Comparison of ENCODE assay signal across 20 mouse cellular contexts in genomic region chr16:70227601-70228226, GRCm38 (mm10).
DNase-seq lines count a peak whose midpoint lies in the region; ATAC-seq and TF ChIP-seq lines count a peak whose summit lies in the region.
"Had no signal": no experiment of that assay in that cellular context is flagged by ENCODE, and none has a peak within 500 bp of the region (broad histone marks: within the 10 kb centered on the region; RNA-seq: fewer than 3 reads in every experiment).

No protein-coding gene starts in this region.

- H3K4me3 ChIP-seq in kidney, adult 2 months (ENCODE audit: insufficient read depth, low read depth, low read length): no peak overlapping the region
- H3K4me3 ChIP-seq in embryonic facial prominence, embryonic 12.5 days: no peak overlapping the region
- H3K4me3 ChIP-seq in limb, embryonic 14.5 days (replicated peaks; ENCODE audit: low read length): no peak overlapping the region
- H3K4me3 ChIP-seq: heart, embryonic 13.5 days; liver, embryonic 15.5 days; midbrain, embryonic 15.5 days had no signal

- H3K27me3 ChIP-seq in kidney, adult 2 months (replicated peaks; ENCODE audit: control insufficient read depth, insufficient read depth, low read length): no peaks in the 10 kb centered on the region
- no peaks in the 10 kb centered on the region for H3K27me3 ChIP-seq in embryonic facial prominence, embryonic 12.5 days
- no peaks in the 10 kb centered on the region for H3K27me3 ChIP-seq in limb, embryonic 14.5 days (ENCODE audit: control insufficient read depth, insufficient read depth, low read length)
- H3K27me3 ChIP-seq: CH12.LX; heart, embryonic 13.5 days; liver, embryonic 15.5 days; midbrain, embryonic 15.5 days had no signal

- 86% methylated on average over 9 of the region's 9 CpGs for WGBS in kidney, adult 2 months
- WGBS in embryonic facial prominence, embryonic 12.5 days: 68% methylated on average over 9 of the region's 9 CpGs
- 60% methylated on average over 9 of the region's 9 CpGs for WGBS in limb, embryonic 14.5 days

- H3K9me3 ChIP-seq in embryonic facial prominence, embryonic 12.5 days: no peaks in the 10 kb centered on the region
- H3K9me3 ChIP-seq in limb, embryonic 14.5 days (ENCODE audit: control insufficient read depth, low read length): no peaks in the 10 kb centered on the region
- H3K9me3 ChIP-seq: heart, embryonic 13.5 days; liver, embryonic 15.5 days; midbrain, embryonic 15.5 days had no signal

- no peak overlapping the region for H3K9ac ChIP-seq in embryonic facial prominence, embryonic 12.5 days
- H3K9ac ChIP-seq in limb, embryonic 14.5 days (ENCODE audit: low read depth, low read length, severe bottlenecking): no peak overlapping the region
- H3K9ac ChIP-seq: heart, embryonic 13.5 days; liver, embryonic 15.5 days; midbrain, embryonic 15.5 days had no signal

- no peak for TF ChIP-seq POLR2A in kidney, adult 2 months (IDR thresholded peaks at IDR 0.05; ENCODE audit: low read depth, low read length)
- TF ChIP-seq POLR2A in limb, embryonic 14.5 days (IDR thresholded peaks at IDR 0.05; ENCODE audit: borderline replicate concordance, extremely low read depth, insufficient read depth, insufficient read length): no peak

- no peak overlapping the region for H3K27ac ChIP-seq in kidney, adult 2 months (ENCODE audit: insufficient read depth, low read depth, low read length)
- H3K27ac ChIP-seq in embryonic facial prominence, embryonic 12.5 days: no peak overlapping the region
- H3K27ac ChIP-seq in limb, embryonic 14.5 days (replicated peaks; ENCODE audit: low read depth, low read length): no peak overlapping the region
- H3K27ac ChIP-seq: heart, embryonic 13.5 days; hindbrain, postnatal 0 days; liver, embryonic 15.5 days; midbrain, embryonic 15.5 days had no signal

- DNase-seq in embryo, embryonic 11 days: peak; percentile 17
- DNase-seq in embryo, embryonic 10 days (ENCODE audit: low spot score): no peak
- DNase-seq in kidney, postnatal 14 days: peak; percentile 10
- DNase-seq in kidney, adult 2 months: no peak
- peak; percentile 63 for DNase-seq in limb, embryonic 14.5 days (ENCODE audit: low spot score)
- no peak for DNase-seq in adipocyte (ENCODE audit: low spot score)
- DNase-seq in spleen, postnatal 4 days (ENCODE audit: low spot score in 2 of 2): no peak
- DNase-seq: adrenal gland, adult 8-10 months; cerebellum, adult 11 months; cerebellum, postnatal 14 days; layer of hippocampus, postnatal 36 days; lung, postnatal 10 days; right cerebral cortex, postnatal 14 days; thymus, postnatal 4 days had no signal

- H3K4me2 ChIP-seq in embryonic facial prominence, embryonic 12.5 days (replicated peaks): peak overlapping the region; percentile 26
- peak overlapping the region; percentile 13; the same call in 1 of the 2 replicates for H3K4me2 ChIP-seq in limb, embryonic 14.5 days (replicated peaks; ENCODE audit: low read depth, low read length, severe bottlenecking)
- H3K4me2 ChIP-seq: heart, embryonic 13.5 days; liver, embryonic 15.5 days; midbrain, embryonic 15.5 days had no signal

- no peak for TF ChIP-seq CTCF in kidney, adult 2 months (conservative IDR thresholded peaks at IDR 0.05; ENCODE audit: insufficient read depth, insufficient read length, low read depth, low read length)

- H3K36me3 ChIP-seq in kidney, adult 2 months (ENCODE audit: control insufficient read depth, insufficient read depth, low read length): no peaks in the 10 kb centered on the region
- no peaks in the 10 kb centered on the region for H3K36me3 ChIP-seq in embryonic facial prominence, embryonic 12.5 days
- no peaks in the 10 kb centered on the region for H3K36me3 ChIP-seq in limb, embryonic 14.5 days (ENCODE audit: control insufficient read depth, insufficient read depth, low read length)
- H3K36me3 ChIP-seq: heart, embryonic 13.5 days; liver, embryonic 15.5 days; midbrain, embryonic 15.5 days had no signal

- ATAC-seq in embryonic facial prominence, embryonic 12.5 days (ENCODE audit: insufficient number of reproducible peaks, insufficient read depth, low FRiP score, low TSS enrichment): 0 out of 2 replicates have a peak, but pooled peaks have one; percentile 67
- peak; percentile 82 for ATAC-seq in limb, embryonic 14.5 days (ENCODE audit: low FRiP score, low read depth)
- ATAC-seq: hindbrain, postnatal 0 days; midbrain, embryonic 15.5 days had no signal

- no peaks in the 10 kb centered on the region for H3K4me1 ChIP-seq in kidney, adult 2 months (ENCODE audit: control insufficient read depth, insufficient read depth, low read length)
- peaks cover 12% of the 10 kb centered on the region for H3K4me1 ChIP-seq in embryonic facial prominence, embryonic 12.5 days
- peaks cover 12% of the 10 kb centered on the region for H3K4me1 ChIP-seq in limb, embryonic 14.5 days (ENCODE audit: control insufficient read depth, insufficient read depth, low read length)
- H3K4me1 ChIP-seq: liver, embryonic 15.5 days had no signal

Comparison
In these comparisons a context has a peak if more than half of its experiments do, and no peak if none do; other contexts are left out.
1. DNase-seq: peak in embryo, embryonic 11 days (single experiment), kidney, postnatal 14 days (single experiment) and limb, embryonic 14.5 days (single experiment); none in embryo, embryonic 10 days (single experiment), kidney, adult 2 months (single experiment), adipocyte (single experiment) and spleen, postnatal 4 days (0 of 2).